Mouse (Mus musculus) intestine, embryonic 16.5 days (tissue): Measurements from ENCODE around the gene Wdr27. TPM values are rescaled to one million over a fixed set of nuclear protein-coding genes. Genes with fewer than 3 reads are reported as not detected.

ENCODE experiments used
- ATAC-seq: fragments of 200-750 bp; cut with Nextera tagmentation; 2 replicates; pipeline ENCODE4 v1.8.0; 2017; ENCODE audit warnings: moderate TSS enrichment, moderate library complexity
- H3K27ac ChIP-seq: fragments of 300-500 bp; sonication (generic); 2 replicates; pipeline ENCODE4 v1.5.1; 2014; ENCODE audit warnings: mild to moderate bottlenecking, low read length
- H3K27me3 ChIP-seq: fragments of 300-500 bp; sonication (generic); replicated peaks from 2 replicates; pipeline ENCODE4 v1.6.1; 2014; ENCODE audit warnings: low read length, control low read depth, mixed read lengths; ENCODE audit not compliant: control insufficient read depth, insufficient read depth
- H3K36me3 ChIP-seq: fragments of 300-500 bp; sonication (generic); 2 replicates; pipeline ENCODE4 v1.6.1; 2014; ENCODE audit warnings: low read length, control low read depth; ENCODE audit not compliant: control insufficient read depth, insufficient read depth
- H3K4me1 ChIP-seq: fragments of 300-500 bp; sonication (generic); 2 replicates; pipeline ENCODE4 v1.6.1; 2014; ENCODE audit warnings: low read length, control low read depth, mixed read lengths; ENCODE audit not compliant: control insufficient read depth, insufficient read depth
- H3K4me2 ChIP-seq: fragments of 300-500 bp; sonication (generic); 2 replicates; pipeline ENCODE4 v1.6.1; 2014; ENCODE audit warnings: low read depth, low read length, control low read depth
- H3K4me3 ChIP-seq: fragments of 300-500 bp; sonication (generic); 2 replicates; pipeline ENCODE4 v1.5.1; 2014; ENCODE audit warnings: mild to moderate bottlenecking, low read length
- H3K9ac ChIP-seq: fragments of 300-500 bp; sonication (generic); 2 replicates; pipeline ENCODE4 v1.6.1; 2014; ENCODE audit warnings: low read depth, low read length
- H3K9me3 ChIP-seq: fragments of 300-500 bp; sonication (generic); 2 replicates; pipeline ENCODE4 v1.6.1; 2016; ENCODE audit warnings: low read length, control low read depth; ENCODE audit not compliant: control insufficient read depth
- WGBS: fragments of 180-500 bp; shearing (Covaris S2); extraction: QIAGEN DNeasy Blood & Tissue Kit; methylation state at CpG from one replicate; pipeline ENCODE4 v1.1.7; 2014; 5-methylcytosine and 5-hydroxymethylcytosine counted together
- polyA plus RNA-seq: library from polyadenylated mRNA; unstranded; fragments of >200 nt; fragmentation: Nextera tagmentation; extraction: Ambion mirVana; gene quantifications from 2 replicates; pipeline ENCODE4 v1.2.1, GENCODE M21; 2015

Gene Wdr27
- polyA plus RNA-seq, 1 experiment from 2014 or later = 5.0 TPM

- Histone ChIP-seq H3K9ac (no peak overlapping the region), H3K27ac (no peak overlapping the region), H3K9me3 (no peaks in the 10 kb centered on the region), H3K4me3 (no peak overlapping the region), H3K4me2 (no peak overlapping the region), H3K4me1 (no peaks in the 10 kb centered on the region), H3K27me3 (no peaks in the 10 kb centered on the region), H3K36me3 (no peaks in the 10 kb centered on the region)
- no peak for ATAC-seq
- 86% methylated on average over 8 of the region's 8 CpGs for WGBS
These were observed 130.9 kb downstream of the Wdr27 start for GRCm38 (mm10) chr17:14812033-14812432.

DNA sequence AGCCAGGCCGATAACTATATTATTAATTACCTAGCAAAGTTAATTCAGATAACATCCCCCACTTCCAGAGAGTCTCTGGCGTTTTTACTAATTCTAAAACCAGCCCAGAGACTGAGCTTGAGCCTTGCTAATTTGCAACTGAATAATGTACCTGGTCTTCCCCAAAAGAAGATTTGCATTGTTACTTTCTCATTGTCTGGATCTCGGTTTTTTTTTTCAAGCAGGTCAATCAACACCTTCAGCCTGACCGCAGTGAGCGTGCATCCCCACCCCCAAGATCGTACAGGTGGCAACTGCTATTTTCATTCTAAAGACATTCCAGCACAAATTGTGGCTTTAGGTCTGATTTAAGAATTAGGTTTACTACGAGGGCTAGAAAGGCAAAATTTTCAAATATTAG is 136.2 kb downstream of the Wdr27 start:
- Histone ChIP-seq H3K27me3 (no peaks in the 10 kb centered on the region), H3K4me2 (no peak overlapping the region), H3K27ac (no peak overlapping the region), H3K9ac (no peak overlapping the region), H3K4me1 (no peaks in the 10 kb centered on the region), H3K4me3 (no peak overlapping the region), H3K36me3 (no peaks in the 10 kb centered on the region), H3K9me3 (no peaks in the 10 kb centered on the region)
- 96% methylated on average over 7 of the region's 7 CpGs for WGBS
- ATAC-seq = no peak

- Histone ChIP-seq H3K27ac (no peak overlapping the region), H3K4me1 (no peaks in the 10 kb centered on the region), H3K9me3 (no peaks in the 10 kb centered on the region), H3K36me3 (no peaks in the 10 kb centered on the region), H3K9ac (no peak overlapping the region), H3K4me2 (no peak overlapping the region), H3K27me3 (no peaks in the 10 kb centered on the region), H3K4me3 (no peak overlapping the region)
- WGBS = 86% methylated on average over 4 of the region's 4 CpGs
- ATAC-seq = no peak
These were observed 143.7 kb downstream of the Wdr27 start for GRCm38 (mm10) chr17:14799243-14799642.

GRCm38 (mm10) chr17:14795074-14795473 is 147.9 kb downstream of the Wdr27 start:
- Histone ChIP-seq H3K4me1 (no peaks in the 10 kb centered on the region), H3K9ac (no peak overlapping the region), H3K4me2 (no peak overlapping the region), H3K27ac (no peak overlapping the region), H3K27me3 (no peaks in the 10 kb centered on the region), H3K9me3 (no peaks in the 10 kb centered on the region), H3K36me3 (no peaks in the 10 kb centered on the region), H3K4me3 (no peak overlapping the region)
- no peak for ATAC-seq
- 96% methylated on average over 4 of the region's 4 CpGs for WGBS

- H3K27me3 ChIP-seq = no peaks in the 10 kb centered on the region
- H3K9ac ChIP-seq = no peak overlapping the region
- no peak overlapping the region for H3K4me3 ChIP-seq
- no peak for ATAC-seq
- no peaks in the 10 kb centered on the region for H3K9me3 ChIP-seq
- H3K36me3 ChIP-seq = no peaks in the 10 kb centered on the region
- no peak overlapping the region for H3K27ac ChIP-seq
- 86% methylated on average over 5 of the region's 5 CpGs for WGBS
- no peaks in the 10 kb centered on the region for H3K4me1 ChIP-seq
- H3K4me2 ChIP-seq = no peak overlapping the region
These were observed 163.6 kb downstream of the Wdr27 start for GRCm38 (mm10) chr17:14779356-14779755.

DNA sequence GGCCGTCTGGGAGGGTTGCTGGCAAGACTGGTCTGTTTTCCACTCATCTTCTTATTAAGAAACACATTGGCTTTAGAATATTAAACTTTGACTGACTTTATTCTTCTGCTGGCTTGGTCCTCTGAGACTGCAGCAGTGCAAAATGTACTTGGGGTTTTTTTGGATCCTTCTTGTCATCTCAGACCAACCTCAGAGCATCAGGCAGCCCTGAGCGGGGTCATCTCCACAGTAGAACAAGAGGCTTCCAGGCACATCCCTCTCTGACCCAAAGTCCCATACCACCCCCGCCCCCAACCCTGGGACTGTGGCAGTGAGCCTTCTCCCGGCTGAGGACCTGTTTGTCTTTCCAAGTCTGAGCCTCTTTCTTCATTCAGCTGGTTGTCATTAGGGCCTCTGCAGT is 171.6 kb downstream of the Wdr27 start:
- Histone ChIP-seq H3K27ac (no peak overlapping the region), H3K9ac (no peak overlapping the region), H3K4me2 (no peak overlapping the region), H3K36me3 (no peaks in the 10 kb centered on the region), H3K9me3 (no peaks in the 10 kb centered on the region), H3K4me3 (no peak overlapping the region), H3K27me3 (no peaks in the 10 kb centered on the region), H3K4me1 (no peaks in the 10 kb centered on the region)
- WGBS = 65% methylated on average over 4 of the region's 4 CpGs
- no peak for ATAC-seq

DNA sequence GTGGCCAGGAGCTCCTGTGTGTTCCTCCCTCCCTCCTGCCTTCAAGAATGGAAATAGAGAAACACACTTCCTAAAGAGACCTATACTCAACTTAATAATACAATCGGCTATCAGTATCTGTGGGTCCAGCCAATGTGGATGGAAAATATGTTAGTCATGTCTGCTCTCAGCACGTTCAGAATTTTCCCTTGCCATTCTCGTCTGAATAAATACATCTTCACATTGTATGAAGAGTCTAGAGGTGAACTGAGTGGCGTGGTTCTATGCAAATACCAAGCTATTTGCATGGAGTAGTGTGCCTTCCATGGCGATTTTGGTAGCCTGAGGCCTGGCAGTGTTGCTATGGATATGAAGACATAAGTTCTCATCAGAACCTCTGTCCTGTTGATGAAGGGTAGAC is 172.6 kb downstream of the Wdr27 start:
- H3K27me3 ChIP-seq = no peaks in the 10 kb centered on the region
- no peak overlapping the region for H3K9ac ChIP-seq
- H3K4me3 ChIP-seq = no peak overlapping the region
- H3K36me3 ChIP-seq = no peaks in the 10 kb centered on the region
- no peaks in the 10 kb centered on the region for H3K4me1 ChIP-seq
- no peak for ATAC-seq
- H3K27ac ChIP-seq = no peak overlapping the region
- WGBS = 75% methylated on average over 5 of the region's 5 CpGs
- H3K4me2 ChIP-seq = no peak overlapping the region
- H3K9me3 ChIP-seq = no peaks in the 10 kb centered on the region

Other genes starting within 250 kb of the Wdr27 start
- gene Thbs2, start 248.9 kb downstream of the Wdr27 start, polyA plus RNA-seq = 49.6 and 55.1 TPM in 2 replicates
- gene 1600012H06Rik, start within 50 bp of the Wdr27 start, polyA plus RNA-seq = 37.6 and 39.9 TPM in 2 replicates
- gene Phf10, start 18.1 kb upstream of the Wdr27 start, polyA plus RNA-seq = 27.5 and 33.4 TPM in 2 replicates
- 8.2 TPM in 2 replicates for gene 9030025P20Rik, start 35.3 kb upstream of the Wdr27 start, polyA plus RNA-seq
- 1.2 and 1.7 TPM in 2 replicates for gene Gm3417, start 35.6 kb upstream of the Wdr27 start, polyA plus RNA-seq
- 8.0 and 8.6 TPM in 2 replicates for gene Gm3435, start 67.0 kb upstream of the Wdr27 start, polyA plus RNA-seq
- 50.0 and 58.1 TPM in 2 replicates for gene Ermard, start 98.0 kb upstream of the Wdr27 start, polyA plus RNA-seq
- gene Tcte3, start 98.3 kb upstream of the Wdr27 start, polyA plus RNA-seq = 1.4 TPM in 1 of 2 replicates, not detected in the other
- gene Gm3448, start 98.4 kb upstream of the Wdr27 start, polyA plus RNA-seq = 3.3 and 4.1 TPM in 2 replicates